Mouse (Mus musculus): ENCODE data around the gene Rad1.
A peak's percentile ranks its signal among the peaks of the same experiment; 100 is the strongest.
"Not testable (repeated sequence)": the region's sequence is repeated elsewhere in the genome, so short reads cannot be mapped to it uniquely, and the experiment has no call there.

The Rad1 gene

DNA sequence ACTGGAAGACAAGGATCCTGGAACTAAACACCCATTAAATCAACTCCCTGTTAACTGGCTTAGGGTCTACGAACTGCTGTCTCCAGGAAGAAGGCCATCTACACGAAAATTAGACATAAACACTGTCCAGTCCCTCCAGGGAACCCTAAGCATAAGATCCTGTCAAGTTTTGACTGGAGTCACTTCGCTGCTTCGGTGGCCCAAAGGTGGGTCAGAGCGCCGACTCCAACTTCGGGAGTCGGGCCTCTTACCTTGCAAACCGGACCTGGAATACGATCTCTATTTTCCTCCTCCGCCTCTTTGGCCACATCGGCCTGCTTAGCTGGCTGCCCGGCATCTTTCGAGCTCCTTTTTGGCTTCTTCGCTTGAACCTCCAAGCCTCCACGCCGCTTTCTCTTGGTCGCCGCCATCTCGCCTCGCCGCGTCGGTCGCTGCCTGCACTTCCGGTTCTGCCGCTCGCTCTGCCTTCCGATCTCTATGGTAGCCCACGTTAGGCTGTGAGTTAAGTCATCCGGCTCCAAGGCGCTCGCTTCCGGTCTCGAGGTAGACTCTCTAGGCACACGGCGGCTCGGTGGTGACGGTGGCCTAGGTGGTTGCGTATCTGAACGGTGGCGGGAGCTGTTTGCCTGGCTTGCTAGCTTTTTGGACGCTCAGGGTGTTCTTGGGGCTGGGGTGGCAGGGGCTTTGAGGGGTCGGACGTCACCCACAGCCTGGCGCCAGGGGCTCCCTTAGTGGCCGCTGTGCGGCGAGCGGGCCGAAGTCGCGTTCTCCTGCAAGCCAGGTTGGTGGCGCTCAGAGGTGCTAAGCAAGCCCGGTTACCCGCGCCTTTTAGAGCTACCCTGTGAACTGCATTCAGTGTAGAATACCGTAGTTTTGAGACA lies at the start of gene Rad1, which contains the start of gene Brix1:
Rad1 (plus strand) TSS at position 535 of the 881 bp plus-strand sequence.
Brix1 (minus strand) TSS at position 464 of the 881 bp plus-strand sequence.
- DNase-seq (ENCODE audit: low read depth in 2 of 2, low spot score in 2 of 2) = peak; percentile 92 to 94

- no peak for DNase-seq (ENCODE audit: low read depth in 2 of 2, low spot score in 2 of 2)
Measured at GRCm38 (mm10) chr15:10436893-10437292, 48.9 kb upstream of the Rad1 start.

DNA sequence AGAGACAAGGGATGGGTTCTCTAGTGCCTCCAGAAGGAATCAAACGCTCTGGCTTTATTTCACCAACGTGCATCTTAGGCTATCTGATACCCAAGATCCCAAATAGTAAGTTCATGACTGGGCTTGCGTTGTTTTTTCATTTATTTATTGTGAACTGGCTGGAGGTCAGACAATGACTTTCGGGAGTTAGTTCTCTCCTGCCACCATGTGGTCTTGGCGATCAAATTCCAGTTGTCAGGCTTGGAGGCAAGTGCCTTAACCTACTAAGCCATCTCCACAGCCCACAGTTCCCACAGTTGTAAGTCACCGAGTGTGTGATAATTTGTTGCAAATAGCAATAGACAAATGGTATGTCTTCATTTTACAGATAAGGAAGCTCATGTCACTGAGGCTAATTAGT lies 45.9 kb upstream of the Rad1 start:
- DNase-seq (ENCODE audit: low read depth in 2 of 2, low spot score in 2 of 2) = no peak

GRCm38 (mm10) chr15:10441493-10441892 lies 44.3 kb upstream of the Rad1 start:
- DNase-seq (ENCODE audit: low read depth in 2 of 2, low spot score in 2 of 2) = no peak

DNA sequence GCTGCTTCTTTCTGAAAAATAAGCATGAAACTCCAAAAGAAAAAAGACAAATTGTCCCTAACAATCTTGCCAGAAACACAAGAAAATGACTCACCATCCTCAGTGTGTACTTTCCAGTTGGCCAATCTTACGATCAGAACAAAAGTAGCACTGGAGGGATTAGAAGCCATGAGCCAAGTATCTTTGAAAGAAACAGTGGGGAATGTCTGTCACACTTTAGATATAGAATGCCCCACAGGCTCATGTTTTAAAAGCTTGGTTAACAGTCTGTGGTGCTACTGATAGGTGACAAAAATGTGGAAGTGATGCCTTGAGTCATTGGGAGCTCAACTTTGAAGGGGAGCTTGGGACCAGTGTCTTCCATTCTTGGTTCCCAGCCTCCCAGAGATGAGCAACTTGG lies 43.5 kb upstream of the Rad1 start:
- DNase-seq (ENCODE audit: low read depth in 2 of 2, low spot score in 2 of 2) = no peak

GRCm38 (mm10) chr15:10447102-10447501 lies 38.7 kb upstream of the Rad1 start:
- DNase-seq (ENCODE audit: low read depth in 2 of 2, low spot score in 2 of 2) = no peak

GRCm38 (mm10) chr15:10460986-10461385 lies 24.8 kb upstream of the Rad1 start:
- DNase-seq (ENCODE audit: low read depth in 2 of 2, low spot score in 2 of 2) = no peak

- DNase-seq (ENCODE audit: low read depth in 2 of 2, low spot score in 2 of 2) = no peak
Measured at GRCm38 (mm10) chr15:10463555-10463954, 22.3 kb upstream of the Rad1 start.

DNA sequence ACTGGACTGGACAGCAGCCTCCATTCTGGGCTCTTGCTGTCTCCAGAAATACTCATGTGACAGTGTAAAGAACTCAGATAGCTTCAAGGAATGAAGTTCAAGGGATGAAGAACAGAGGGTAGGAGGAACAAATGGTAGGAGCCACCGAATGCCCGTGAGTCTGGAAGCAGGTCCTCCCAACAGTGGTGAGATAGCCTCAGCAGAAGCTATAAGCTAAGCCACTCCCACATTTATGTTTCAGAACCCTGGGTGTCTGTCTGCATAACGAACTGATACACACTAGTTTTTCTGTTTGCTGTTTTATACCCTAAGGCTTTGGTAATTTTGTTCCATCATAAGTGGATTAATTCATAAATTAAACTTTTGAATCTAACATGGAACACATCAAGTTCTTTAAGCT lies 21.1 kb upstream of the Rad1 start:
- DNase-seq (ENCODE audit: low read depth in 2 of 2, low spot score in 2 of 2) = no peak

DNA sequence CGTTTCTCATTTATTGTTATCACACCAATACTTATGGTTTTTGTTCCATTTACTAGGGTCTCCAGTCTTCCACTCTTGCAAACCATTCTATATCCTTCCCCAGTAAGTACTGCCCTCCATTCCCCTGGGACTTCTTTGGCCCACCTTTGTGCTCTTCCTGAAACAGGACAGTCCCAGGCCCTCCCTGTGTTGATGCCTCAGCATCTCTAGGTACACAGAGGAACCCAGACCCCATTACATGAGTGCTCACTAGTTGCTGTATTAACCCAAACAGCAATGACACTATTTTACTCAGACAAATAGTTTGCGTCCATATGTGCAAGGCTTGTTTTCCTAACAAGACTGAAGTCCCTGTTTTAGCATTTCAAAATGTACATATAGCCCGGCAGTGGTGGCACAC lies 17.1 kb upstream of the Rad1 start:
- no peak for DNase-seq (ENCODE audit: low read depth in 2 of 2, low spot score in 2 of 2)

- DNase-seq (ENCODE audit: low read depth in 2 of 2, low spot score in 2 of 2) = no peak
Measured at GRCm38 (mm10) chr15:10469641-10470150, 16.1 kb upstream of the Rad1 start.

- DNase-seq (ENCODE audit: low read depth in 2 of 2, low spot score in 2 of 2) = peak; percentile 61 to 73
Measured at GRCm38 (mm10) chr15:10470151-10470831, 15.5 kb upstream of the Rad1 start, which contains the start of gene Dnajc21. TSS of gene Dnajc21 (minus strand) at chr15:10470516.

GRCm38 (mm10) chr15:10470941-10471340 lies 14.9 kb upstream of the Rad1 start:
- DNase-seq (ENCODE audit: low read depth in 2 of 2, low spot score in 2 of 2) = no peak

DNA sequence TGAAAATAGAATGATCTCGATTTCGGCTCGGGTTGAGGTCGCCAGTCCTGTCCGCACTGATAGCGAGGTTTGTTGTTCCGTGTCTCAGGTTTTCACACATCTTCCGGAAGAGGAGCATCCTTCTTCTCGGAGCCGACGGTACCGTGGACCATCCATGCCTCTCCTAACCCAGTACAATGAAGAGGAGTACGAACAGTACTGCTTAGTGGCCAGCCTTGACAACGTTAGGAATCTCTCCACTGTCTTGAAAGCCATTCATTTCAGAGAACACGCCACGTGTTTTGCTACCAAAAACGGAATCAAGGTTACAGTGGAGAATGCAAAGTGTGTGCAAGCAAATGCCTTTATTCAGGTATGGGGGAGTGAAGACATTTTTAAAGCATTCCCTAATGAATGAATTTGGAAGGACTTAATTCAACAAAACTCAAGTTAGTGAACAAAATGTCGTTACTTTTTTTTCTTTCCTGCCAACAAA lies 584 bp downstream of the Rad1 start:
- no peak for DNase-seq (ENCODE audit: low read depth in 2 of 2, low spot score in 2 of 2)

DNA sequence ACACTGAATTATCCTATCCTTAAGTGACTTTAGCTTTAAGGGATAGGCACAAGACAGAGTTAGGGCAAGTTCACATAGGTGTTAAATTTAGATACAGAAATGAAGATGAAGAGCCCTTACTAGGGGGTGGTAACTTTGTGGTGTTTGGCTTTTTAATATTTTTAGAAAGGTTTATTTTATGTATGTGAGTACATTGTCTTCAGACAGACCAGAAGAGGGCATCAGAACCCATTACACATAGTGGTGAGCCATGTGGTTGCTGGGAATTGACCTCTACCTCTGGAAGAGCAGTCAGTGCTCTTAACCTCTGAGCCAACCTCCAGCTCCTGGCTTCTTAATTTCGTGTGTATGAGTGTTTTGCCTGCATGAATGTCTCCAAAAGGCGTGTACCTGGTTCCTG lies 1.4 kb downstream of the Rad1 start:
- DNase-seq (ENCODE audit: low read depth in 2 of 2, low spot score in 2 of 2) = no peak

GRCm38 (mm10) chr15:10490101-10490500 lies 4.3 kb downstream of the Rad1 start:
- DNase-seq (ENCODE audit: low read depth in 2 of 2, low spot score in 2 of 2) = no peak

DNA sequence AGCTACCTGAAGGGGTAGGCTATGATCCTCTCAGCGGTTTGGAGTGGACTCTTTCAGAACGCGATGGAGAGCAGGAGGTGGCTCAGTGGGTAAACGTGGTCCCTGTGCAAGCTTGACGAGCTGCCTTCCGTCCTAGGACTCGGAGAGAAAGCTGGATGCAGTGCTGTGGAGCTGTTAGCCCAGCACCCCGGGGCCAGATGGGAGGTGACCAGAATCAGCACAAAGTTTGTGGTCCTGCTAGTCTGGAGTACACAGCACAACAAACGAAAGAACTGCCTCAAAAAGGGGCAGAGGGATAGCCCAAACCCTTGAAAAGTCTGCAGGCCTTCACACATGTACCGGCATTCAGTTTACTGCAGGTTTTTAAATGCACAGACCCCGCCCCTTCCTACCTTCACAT lies 10.1 kb downstream of the Rad1 start:
- no peak for DNase-seq (ENCODE audit: low read depth in 2 of 2, low spot score in 2 of 2)

- DNase-seq (ENCODE audit: low read depth in 2 of 2, low spot score in 2 of 2) = not testable (repeated sequence)
Measured at GRCm38 (mm10) chr15:10496696-10497095, 10.9 kb downstream of the Rad1 start.

- DNase-seq (ENCODE audit: low read depth in 2 of 2, low spot score in 2 of 2) = no peak
Measured at GRCm38 (mm10) chr15:10499593-10499992, 13.8 kb downstream of the Rad1 start.

GRCm38 (mm10) chr15:10500035-10500434 lies 14.2 kb downstream of the Rad1 start:
- DNase-seq (ENCODE audit: low read depth in 2 of 2, low spot score in 2 of 2) = no peak

DNA sequence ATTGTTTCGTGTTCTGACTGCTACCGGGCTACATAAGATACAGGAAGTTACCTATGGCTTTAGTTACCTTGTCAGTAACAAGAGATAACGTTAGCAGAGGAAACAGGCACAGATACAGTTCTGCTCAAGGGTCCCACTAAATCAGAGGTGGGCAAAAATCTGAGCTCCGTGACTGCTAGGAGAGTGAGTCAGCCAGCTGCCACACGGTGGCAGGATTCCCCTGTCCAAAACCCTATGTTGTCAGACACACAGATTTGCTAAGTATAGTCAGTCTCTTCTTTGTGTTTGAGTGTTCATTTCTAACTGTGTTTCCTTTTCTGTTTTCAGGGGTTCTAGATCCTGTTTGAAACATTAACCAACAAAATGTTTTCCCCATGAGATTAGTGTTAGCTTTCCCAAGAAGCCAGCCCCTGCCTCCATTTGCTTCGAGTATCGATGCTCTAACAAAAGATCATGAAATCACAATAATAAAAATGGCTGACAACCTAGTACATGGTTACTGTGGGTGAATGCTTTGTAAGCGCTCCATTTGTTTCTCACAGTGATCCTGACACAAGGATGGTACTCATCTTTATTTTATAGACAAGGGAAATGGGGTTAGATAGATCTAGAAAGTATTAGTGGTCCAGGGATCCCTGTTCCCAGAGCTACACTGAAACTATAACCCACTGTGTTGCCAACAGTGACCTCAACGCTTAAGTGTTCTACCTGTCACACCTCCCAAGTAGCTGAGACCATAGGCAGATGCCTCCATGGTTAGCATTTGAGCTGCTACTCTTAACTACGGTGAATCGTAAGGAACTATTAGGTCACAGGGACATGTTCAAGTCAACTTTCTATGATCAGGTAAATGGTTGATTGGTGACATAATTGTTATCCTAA lies 15.3 kb downstream of the Rad1 start:
- DNase-seq (ENCODE audit: low read depth in 2 of 2, low spot score in 2 of 2) = no peak
